Mouse (Mus musculus) granulocyte monocyte progenitor cell, adult 5-6 weeks (primary cell): ENCODE measurements around the gene Kmt5b. TPM values are rescaled to one million over a fixed set of nuclear protein-coding genes. Genes with fewer than 3 reads are reported as not detected.

Source experiments
- ATAC-seq: replicated peaks from 2 replicates; pipeline ENCODE4 v1.8.0; 2016; ENCODE audit warnings: mild to moderate bottlenecking, moderate TSS enrichment, inconsistent platforms; ENCODE audit not compliant: poor library complexity, severe bottlenecking
- total RNA-seq, 2 experiments: library from RNA; stranded (forward) in 1 of 2; stranded (reverse) in 1 of 2; fragments of 200-712, 200-1000 nt in 1 of 2; fragments of >200 nt in 1 of 2; fragmentation: Nextera tagmentation in 1 of 2; gene quantifications; 2 replicates each; pipeline ENCODE4 v1.2.3; 2014 to 2017

Gene Kmt5b
- total RNA-seq, 2 experiments from 2014 or later = 38.5 to 41.4 TPM

GRCm38 (mm10) chr19:3862713-3863112, 95.5 kb downstream of the Kmt5b start:
- no peak for ATAC-seq

DNA sequence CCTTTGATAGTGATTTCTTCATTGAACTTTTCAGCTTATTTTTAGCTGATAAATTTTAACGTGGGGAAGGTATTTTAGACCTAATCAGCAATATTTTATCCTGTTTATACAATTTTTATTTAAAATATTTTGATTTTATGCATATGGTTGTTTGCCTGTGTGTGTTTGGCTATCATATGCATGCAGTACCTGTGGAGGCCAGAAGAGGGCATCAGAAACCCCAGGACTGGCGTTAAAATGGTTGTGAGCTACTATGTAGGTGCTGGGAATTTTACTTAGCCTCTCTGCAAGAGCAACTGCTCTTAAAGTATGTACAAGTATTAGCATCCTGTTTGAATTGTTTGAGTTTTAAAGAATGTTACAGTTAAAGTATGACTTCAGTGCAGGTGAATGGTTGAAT, 97.7 kb downstream of the Kmt5b start:
- ATAC-seq = no peak

Other genes with a start within 250 kb of the Kmt5b start
- gene Ppp6r3, start 191.7 kb upstream of the Kmt5b start, total RNA-seq (2014; fragmentation: Nextera tagmentation) = 97.5 and 97.9 TPM in 2 replicates
- gene Ppp6r3, start 191.7 kb upstream of the Kmt5b start, total RNA-seq (2017) = 106 and 114 TPM in 2 replicates
- gene Lrp5, start 80.9 kb upstream of the Kmt5b start, total RNA-seq (2014; fragmentation: Nextera tagmentation) = 28.0 and 36.6 TPM in 2 replicates
- gene Lrp5, start 80.9 kb upstream of the Kmt5b start, total RNA-seq (2017) = 12.5 and 15.1 TPM in 2 replicates
- gene 1810055G02Rik, start 59.1 kb upstream of the Kmt5b start, total RNA-seq (2014; fragmentation: Nextera tagmentation) = 10.0 and 13.4 TPM in 2 replicates
- gene 1810055G02Rik, start 59.1 kb upstream of the Kmt5b start, total RNA-seq (2017) = 4.5 and 9.0 TPM in 2 replicates
- 30.2 and 50.6 TPM in 2 replicates for gene Chka, start 84.4 kb downstream of the Kmt5b start, total RNA-seq (2014; fragmentation: Nextera tagmentation)
- gene Chka, start 84.4 kb downstream of the Kmt5b start, total RNA-seq (2017) = 32.7 and 37.2 TPM in 2 replicates
- 165 and 253 TPM in 2 replicates for gene Tcirg1, start 139.7 kb downstream of the Kmt5b start, total RNA-seq (2014; fragmentation: Nextera tagmentation)
- gene Tcirg1, start 139.7 kb downstream of the Kmt5b start, total RNA-seq (2017) = 159 and 178 TPM in 2 replicates
- 157 and 158 TPM in 2 replicates for gene Ndufs8, start 145.4 kb downstream of the Kmt5b start, total RNA-seq (2014; fragmentation: Nextera tagmentation)
- gene Ndufs8, start 145.4 kb downstream of the Kmt5b start, total RNA-seq (2017) = 89.0 and 91.9 TPM in 2 replicates
- 5.9 and 8.4 TPM in 2 replicates for gene Aldh3b1, start 162.4 kb downstream of the Kmt5b start, total RNA-seq (2014; fragmentation: Nextera tagmentation)
- gene Aldh3b1, start 162.4 kb downstream of the Kmt5b start, total RNA-seq (2017) = 8.4 and 14.1 TPM in 2 replicates
- 162 and 191 TPM in 2 replicates for gene Unc93b1, start 167.8 kb downstream of the Kmt5b start, total RNA-seq (2014; fragmentation: Nextera tagmentation)
- 205 and 220 TPM in 2 replicates for gene Unc93b1, start 167.8 kb downstream of the Kmt5b start, total RNA-seq (2017)
- gene Aldh3b3, start 191.2 kb downstream of the Kmt5b start, total RNA-seq (2014; fragmentation: Nextera tagmentation) = not detected in 2 replicates
- not detected in 2 replicates for gene Aldh3b3, start 191.2 kb downstream of the Kmt5b start, total RNA-seq (2017)
- gene Aldh3b2, start 204.9 kb downstream of the Kmt5b start, total RNA-seq (2014; fragmentation: Nextera tagmentation) = not detected in 2 replicates
- gene Aldh3b2, start 204.9 kb downstream of the Kmt5b start, total RNA-seq (2017) = 0.09 TPM in 1 of 2 replicates, not detected in the other
- gene Acy3, start 219.1 kb downstream of the Kmt5b start, total RNA-seq (2014; fragmentation: Nextera tagmentation) = 4.1 and 6.4 TPM in 2 replicates
- 0.73 and 4.0 TPM in 2 replicates for gene Acy3, start 219.1 kb downstream of the Kmt5b start, total RNA-seq (2017)
- not detected in 2 replicates for gene Tbx10, start 225.3 kb downstream of the Kmt5b start, total RNA-seq (2014; fragmentation: Nextera tagmentation)
- not detected in 2 replicates for gene Tbx10, start 225.3 kb downstream of the Kmt5b start, total RNA-seq (2017)
- gene Nudt8, start 233.2 kb downstream of the Kmt5b start, total RNA-seq (2014; fragmentation: Nextera tagmentation) = 9.7 and 16.3 TPM in 2 replicates
- 4.4 and 10.5 TPM in 2 replicates for gene Nudt8, start 233.2 kb downstream of the Kmt5b start, total RNA-seq (2017)
- 0.30 and 3.0 TPM in 2 replicates for gene Gm49405, start 233.2 kb downstream of the Kmt5b start, total RNA-seq (2014; fragmentation: Nextera tagmentation)
- gene Gm49405, start 233.2 kb downstream of the Kmt5b start, total RNA-seq (2017) = 1.2 and 1.3 TPM in 2 replicates
- 3.0 and 7.0 TPM in 2 replicates for gene Doc2g, start 235.9 kb downstream of the Kmt5b start, total RNA-seq (2014; fragmentation: Nextera tagmentation)
- 0.46 and 2.9 TPM in 2 replicates for gene Doc2g, start 235.9 kb downstream of the Kmt5b start, total RNA-seq (2017)
- gene Ndufv1, start 245.4 kb downstream of the Kmt5b start, total RNA-seq (2014; fragmentation: Nextera tagmentation) = 93.8 and 132 TPM in 2 replicates
- 222 and 241 TPM in 2 replicates for gene Ndufv1, start 245.4 kb downstream of the Kmt5b start, total RNA-seq (2017)